Mouse (Mus musculus) forebrain, embryonic 10.5 days (tissue): ENCODE data around the gene Rps6ka1. TPM values are rescaled to one million over a fixed set of nuclear protein-coding genes. Genes with fewer than 3 reads are reported as not detected.
"Not testable (repeated sequence)": the region's sequence is repeated elsewhere in the genome, so short reads cannot be mapped to it uniquely, and the experiment has no call there.

Experiments
- DNase-seq: peaks from one replicate; pipeline ENCODE4 v3.0.0-alpha.2; 2017; ENCODE audit warnings: low spot score; ENCODE audit errors: extremely low spot score
- H3K27ac ChIP-seq: fragments of 300-500 bp; sonication (generic); 2 replicates; pipeline ENCODE4 v1.5.1; 2016; ENCODE audit warnings: mild to moderate bottlenecking
- H3K27me3 ChIP-seq: fragments of 300-500 bp; sonication (generic); 2 replicates; pipeline ENCODE4 v1.6.1; 2016; ENCODE audit warnings: mild to moderate bottlenecking; ENCODE audit not compliant: poor library complexity, severe bottlenecking
- H3K36me3 ChIP-seq: fragments of 300-500 bp; sonication (generic); replicated peaks from 2 replicates; pipeline ENCODE4 v1.6.1; 2016; ENCODE audit warnings: mild to moderate bottlenecking, moderate library complexity
- H3K4me1 ChIP-seq: fragments of 300-500 bp; sonication (generic); 2 replicates; pipeline ENCODE4 v1.6.1; 2016
- H3K4me3 ChIP-seq: fragments of 300-500 bp; sonication (generic); 2 replicates; pipeline ENCODE4 v1.5.1; 2016; ENCODE audit warnings: mild to moderate bottlenecking, moderate library complexity
- H3K9me3 ChIP-seq: fragments of 300-500 bp; sonication (generic); 2 replicates; pipeline ENCODE4 v1.6.1; 2016; ENCODE audit warnings: mild to moderate bottlenecking, moderate library complexity
- WGBS: fragments of 180-500 bp; shearing (Covaris S2); methylation state at CpG from one replicate; pipeline ENCODE4 v1.1.7; 2016; 5-methylcytosine and 5-hydroxymethylcytosine counted together
- polyA plus RNA-seq: library from polyadenylated mRNA; unstranded; fragments of >200 nt; fragmentation: Nextera tagmentation; extraction: Ambion mirVana; gene quantifications from 2 replicates; pipeline ENCODE4 v1.2.1, GENCODE M21; 2016

The Rps6ka1 gene
- 42.7 and 44.1 TPM in 2 replicates for polyA plus RNA-seq

GRCm38 (mm10) chr4:133887672-133888453 lies at the start of gene Rps6ka1:
TSS of gene Rps6ka1 (minus strand) at chr4:133887797.
- under 1% methylated on average over 61 of the region's 61 CpGs for WGBS
- Histone ChIP-seq H3K9me3 (no peaks in the 10 kb centered on the region), H3K27me3 (peaks cover 14% of the 10 kb centered on the region), H3K27ac (peak within 1 kb of the TSS; percentile 91), H3K4me3 (peak within 1 kb of the TSS; percentile 79), H3K36me3 (no peaks in the 10 kb centered on the region), H3K4me1 (peaks cover 34% of the 10 kb centered on the region)
- peak; percentile 83 for DNase-seq

- no peak overlapping the region for H3K4me3 ChIP-seq
- H3K27ac ChIP-seq: no peak overlapping the region
- no peaks in the 10 kb centered on the region for H3K9me3 ChIP-seq
- 83% methylated on average over 3 of the region's 3 CpGs for WGBS
- DNase-seq: no peak
- H3K36me3 ChIP-seq: no peaks in the 10 kb centered on the region
- peaks cover 11% of the 10 kb centered on the region; the same call in 1 of the 2 replicates for H3K4me1 ChIP-seq
- H3K27me3 ChIP-seq: no peaks in the 10 kb centered on the region
These were observed 44.2 kb upstream of the Rps6ka1 start for GRCm38 (mm10) chr4:133931785-133932184.

DNA sequence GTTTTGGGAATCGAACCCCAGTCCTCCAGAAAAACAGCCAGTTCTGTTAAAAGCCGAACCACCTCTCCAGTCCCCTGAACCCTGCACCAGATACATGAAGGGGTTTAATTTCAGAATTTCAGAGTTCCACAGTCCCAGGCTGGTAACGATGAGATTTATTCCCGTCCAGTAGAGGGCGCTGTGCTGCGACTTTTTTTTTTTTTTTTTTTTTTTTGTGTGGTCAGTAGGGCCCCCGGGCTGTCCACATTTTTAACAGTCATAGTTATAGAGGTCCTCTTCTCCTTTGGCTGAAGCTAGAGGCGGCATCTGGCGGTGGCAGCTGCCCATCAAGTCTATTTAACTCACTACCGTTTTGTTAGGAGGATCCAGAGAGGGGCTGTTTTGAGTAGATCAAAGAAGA lies 43.8 kb upstream of the Rps6ka1 start:
- Histone ChIP-seq H3K27me3 (no peaks in the 10 kb centered on the region), H3K27ac (no peak overlapping the region), H3K36me3 (no peaks in the 10 kb centered on the region), H3K4me3 (no peak overlapping the region), H3K4me1 (peaks cover 11% of the 10 kb centered on the region; the same call in 1 of the 2 replicates), H3K9me3 (no peaks in the 10 kb centered on the region)
- WGBS: 19% methylated on average over 10 of the region's 10 CpGs
- no peak for DNase-seq

DNA sequence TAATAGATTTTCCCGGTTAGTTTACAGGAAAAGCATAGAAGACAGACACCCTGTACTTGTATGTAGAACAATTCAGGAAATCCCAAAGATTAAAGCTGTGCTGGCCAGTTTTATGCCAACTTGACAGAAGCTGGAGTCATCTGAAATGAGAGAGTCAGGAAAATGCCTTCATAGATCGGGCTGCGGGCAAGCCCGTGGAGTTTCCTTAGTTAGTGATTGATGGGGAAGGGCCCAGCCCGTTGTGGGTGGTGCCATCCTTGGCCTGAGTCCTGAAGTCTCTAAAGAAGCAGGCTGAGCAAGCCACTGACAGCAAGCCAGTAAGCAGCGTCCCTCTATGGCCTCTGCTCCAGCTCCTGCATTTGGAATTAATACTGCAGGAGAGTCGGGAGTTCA lies 41.7 kb upstream of the Rps6ka1 start:
- 0 out of 2 replicates have a peak overlapping the region, but pooled peaks have one; percentile 63 for H3K27ac ChIP-seq
- DNase-seq: no peak
- H3K27me3 ChIP-seq: no peaks in the 10 kb centered on the region
- H3K36me3 ChIP-seq: no peaks in the 10 kb centered on the region
- WGBS: 60% methylated on average over 7 of the region's 7 CpGs
- H3K4me3 ChIP-seq: no peak overlapping the region
- no peaks in the 10 kb centered on the region for H3K9me3 ChIP-seq
- H3K4me1 ChIP-seq: peaks cover 11% of the 10 kb centered on the region; the same call in 1 of the 2 replicates

- Histone ChIP-seq H3K27ac (peak overlapping the region; percentile 63; the same call in 1 of the 2 replicates), H3K27me3 (no peaks in the 10 kb centered on the region), H3K9me3 (no peaks in the 10 kb centered on the region), H3K36me3 (no peaks in the 10 kb centered on the region), H3K4me1 (peaks cover 11% of the 10 kb centered on the region; the same call in 1 of the 2 replicates), H3K4me3 (no peak overlapping the region)
- DNase-seq: no peak
- 68% methylated on average over 15 of the region's 15 CpGs for WGBS
These were observed 41.1 kb upstream of the Rps6ka1 start for GRCm38 (mm10) chr4:133928576-133929277.

GRCm38 (mm10) chr4:133925204-133925603 lies 37.6 kb upstream of the Rps6ka1 start:
- Histone ChIP-seq H3K4me1 (peaks cover 7% of the 10 kb centered on the region; the same call in 1 of the 2 replicates), H3K4me3 (no peak overlapping the region), H3K9me3 (no peaks in the 10 kb centered on the region), H3K27me3 (no peaks in the 10 kb centered on the region), H3K27ac (no peak overlapping the region), H3K36me3 (no peaks in the 10 kb centered on the region)
- 84% methylated on average over 4 of the region's 4 CpGs for WGBS
- no peak for DNase-seq

- H3K27me3 ChIP-seq: no peaks in the 10 kb centered on the region
- H3K4me3 ChIP-seq: no peak overlapping the region
- no peak for DNase-seq
- no peaks in the 10 kb centered on the region for H3K9me3 ChIP-seq
- H3K36me3 ChIP-seq: no peaks in the 10 kb centered on the region
- WGBS: 94% methylated on average over 5 of the region's 5 CpGs
- H3K4me1 ChIP-seq: peaks cover 4% of the 10 kb centered on the region; the same call in 1 of the 2 replicates
- no peak overlapping the region for H3K27ac ChIP-seq
These were observed 36.1 kb upstream of the Rps6ka1 start for GRCm38 (mm10) chr4:133923743-133924142.

DNA sequence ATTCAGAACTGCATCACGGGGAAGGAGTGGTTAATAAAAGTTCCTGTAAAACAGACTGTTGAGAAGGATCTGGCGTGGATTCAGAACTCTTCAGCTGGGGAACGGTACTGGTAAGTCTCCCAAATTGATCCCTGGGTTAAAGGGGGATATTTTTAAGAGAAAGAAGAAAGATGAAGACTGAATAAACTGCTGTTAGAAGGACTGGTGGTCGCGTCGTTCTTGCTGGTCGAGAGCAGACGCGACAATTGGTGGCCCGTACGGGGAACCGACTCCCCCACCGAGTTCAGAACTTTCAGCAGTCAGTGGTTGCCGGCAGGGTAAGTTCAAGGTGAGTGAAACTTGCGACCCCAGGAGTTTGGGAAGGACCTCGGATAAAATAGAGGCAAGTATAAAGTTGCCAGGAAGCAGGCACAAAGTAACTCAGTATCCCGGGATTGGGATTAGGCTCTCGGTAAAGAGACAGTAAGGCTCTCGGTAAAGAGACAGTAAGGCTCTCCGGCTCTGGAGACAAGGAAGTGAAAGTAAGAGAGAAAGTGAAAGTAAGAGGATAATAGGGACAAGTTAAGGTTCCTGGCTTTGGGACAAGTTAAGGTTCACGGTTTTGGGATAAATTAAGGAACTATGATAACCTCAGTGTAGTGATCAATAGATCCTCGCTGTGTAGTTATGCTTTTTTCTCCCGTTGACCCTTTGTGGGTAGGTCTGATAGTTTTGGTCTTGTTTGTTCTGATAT lies 30.7 kb upstream of the Rps6ka1 start:
- H3K27ac ChIP-seq, H3K9me3 ChIP-seq, H3K4me1 ChIP-seq, H3K27me3 ChIP-seq, H3K36me3 ChIP-seq, H3K4me3 ChIP-seq, DNase-seq: not testable (repeated sequence)
- 93% methylated on average over 23 of the region's 23 CpGs for WGBS

DNA sequence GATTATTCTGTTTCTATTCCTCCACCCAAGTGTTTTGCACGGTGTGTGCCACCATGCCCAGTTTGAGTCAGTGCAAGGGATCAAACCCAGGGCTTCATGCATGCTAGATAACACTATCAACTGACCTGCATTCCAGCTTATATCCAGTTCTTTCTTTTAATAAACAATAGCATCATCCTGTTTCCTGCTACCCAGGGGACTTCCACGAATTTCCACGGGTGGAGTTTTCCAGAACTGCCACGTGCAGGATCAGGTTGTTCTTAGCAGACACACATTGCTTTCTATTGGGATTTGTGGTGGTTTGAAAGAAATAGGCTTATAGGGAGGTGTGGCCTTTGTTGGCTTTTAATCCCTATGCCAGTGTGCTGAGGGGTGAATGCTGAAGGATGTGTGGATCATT lies 24.4 kb upstream of the Rps6ka1 start:
- 79% methylated on average over 4 of the region's 4 CpGs for WGBS
- no peaks in the 10 kb centered on the region for H3K9me3 ChIP-seq
- no peak for DNase-seq
- peaks cover 22% of the 10 kb centered on the region for H3K4me1 ChIP-seq
- no peak overlapping the region for H3K4me3 ChIP-seq
- no peaks in the 10 kb centered on the region for H3K36me3 ChIP-seq
- no peak overlapping the region for H3K27ac ChIP-seq
- no peaks in the 10 kb centered on the region for H3K27me3 ChIP-seq

DNA sequence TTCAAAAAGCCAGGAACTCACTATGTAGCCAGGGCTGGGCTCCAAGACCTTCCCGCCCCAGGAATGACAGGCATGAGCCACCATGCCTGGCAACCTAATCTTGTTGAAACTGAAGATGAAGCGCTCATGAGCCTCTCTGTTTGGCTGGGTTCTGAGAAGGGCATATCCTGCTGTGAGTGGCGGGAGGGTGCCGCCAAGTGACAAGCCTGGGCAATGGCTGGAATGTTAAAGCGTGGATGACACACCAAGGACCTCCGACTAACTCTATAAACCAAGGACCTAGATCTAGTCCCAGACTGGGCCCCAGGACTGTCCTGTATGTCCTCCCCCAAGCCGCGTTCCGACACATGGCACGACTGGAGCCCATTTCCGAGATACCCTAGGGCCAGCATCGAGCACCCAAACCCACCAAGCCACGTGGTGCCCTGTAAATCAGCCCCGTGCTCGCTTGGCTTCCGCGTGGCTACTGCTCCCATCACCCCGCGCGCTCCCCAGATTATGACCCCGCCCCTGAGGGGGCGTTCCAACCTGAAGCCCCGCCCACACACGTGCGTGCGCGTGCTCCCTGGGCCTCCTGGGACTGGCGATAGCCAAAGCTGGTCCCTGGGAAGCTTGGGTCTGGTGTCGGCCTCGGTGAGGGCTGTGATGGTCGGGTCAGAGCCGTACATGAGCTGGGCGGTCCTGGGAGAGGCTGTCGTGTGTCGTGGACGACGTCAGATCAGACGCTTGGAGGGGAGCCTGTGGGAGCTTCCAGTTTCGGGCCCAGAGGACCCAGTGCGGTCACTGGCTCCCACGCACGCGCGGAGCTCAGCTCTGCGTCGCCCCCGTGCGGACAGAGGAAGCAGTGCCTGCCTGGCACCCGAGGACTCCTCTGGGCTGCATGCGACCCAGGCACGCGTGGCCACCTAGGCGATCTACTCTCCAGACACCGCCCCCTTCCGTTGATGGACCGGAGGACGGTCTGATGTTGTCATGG lies 22.9 kb upstream of the Rps6ka1 start:
- Histone ChIP-seq H3K27ac (peak overlapping the region; percentile 86), H3K4me1 (peaks cover 22% of the 10 kb centered on the region), H3K27me3 (no peaks in the 10 kb centered on the region), H3K36me3 (no peaks in the 10 kb centered on the region), H3K4me3 (peak overlapping the region; percentile 54), H3K9me3 (no peaks in the 10 kb centered on the region)
- WGBS: 1% methylated on average over 57 of the region's 57 CpGs
- DNase-seq: peak; percentile 99

DNA sequence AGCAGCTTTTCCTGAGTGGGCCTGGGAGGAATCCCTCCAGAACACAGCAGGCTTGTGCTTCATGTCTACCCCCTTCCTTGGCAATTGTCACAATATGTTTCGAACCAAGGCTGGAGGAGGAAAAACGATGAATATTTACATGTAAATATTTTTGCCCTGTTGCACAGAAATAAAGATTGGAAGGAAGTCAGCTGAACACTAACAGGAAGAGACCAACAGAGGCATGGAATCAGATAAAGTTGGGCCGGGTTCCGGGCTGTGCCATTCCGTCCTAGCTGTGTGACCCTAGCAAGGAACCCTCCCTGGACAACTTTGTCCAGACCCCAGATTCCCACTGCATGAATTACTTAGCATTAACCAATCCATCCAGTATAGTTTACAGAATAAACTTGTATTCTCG lies 20.5 kb upstream of the Rps6ka1 start:
- Histone ChIP-seq H3K9me3 (no peaks in the 10 kb centered on the region), H3K36me3 (no peaks in the 10 kb centered on the region), H3K27ac (no peak overlapping the region), H3K4me3 (no peak overlapping the region), H3K4me1 (peaks cover 22% of the 10 kb centered on the region), H3K27me3 (no peaks in the 10 kb centered on the region)
- no peak for DNase-seq
- 94% methylated on average over 6 of the region's 6 CpGs for WGBS

DNA sequence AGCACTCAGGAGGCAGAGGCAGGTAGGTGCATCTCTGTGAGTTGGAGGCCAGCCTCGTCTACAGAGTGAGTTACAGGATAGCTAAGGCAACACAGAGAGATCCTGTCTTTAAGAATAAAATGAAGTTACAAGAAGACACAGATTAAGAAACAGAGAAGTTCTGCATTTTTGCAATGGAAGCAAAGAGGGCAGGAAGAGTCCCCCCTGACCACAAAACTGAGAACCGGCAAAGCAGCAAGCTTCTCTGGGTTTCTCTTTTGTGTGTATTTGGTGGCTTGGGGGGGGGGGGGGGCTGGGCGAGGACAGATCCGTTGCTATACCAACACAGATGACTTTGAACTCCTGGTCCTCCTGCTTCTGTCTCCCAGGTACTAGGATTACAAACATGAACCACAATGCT lies 19.5 kb upstream of the Rps6ka1 start:
- Histone ChIP-seq H3K4me1 (peaks cover 22% of the 10 kb centered on the region), H3K36me3 (no peaks in the 10 kb centered on the region), H3K27ac (no peak overlapping the region), H3K4me3 (no peak overlapping the region), H3K9me3 (no peaks in the 10 kb centered on the region), H3K27me3 (no peaks in the 10 kb centered on the region)
- WGBS: 78% methylated on average over 4 of the region's 4 CpGs
- no peak for DNase-seq
